Mouse (Mus musculus) Patski (cell line): ENCODE data around the gene Tamm41. TPM values are rescaled to one million over a fixed set of nuclear protein-coding genes. Genes with fewer than 3 reads are reported as not detected.

Experiments used
- ATAC-seq: fragments of 100-300 bp; one replicate; pipeline ENCODE4 v1.8.0; 2021
- CTCF ChIA-PET: fragments of 350-600 bp; sonication (Branson Sonifier 250); formaldehyde crosslinking; loops from one replicate; lab custom pipeline; 2022; ENCODE audit warnings: inconsistent platforms; lab: Charles Lee
- POLR2A ChIA-PET: fragments of 350-600 bp; sonication (Branson Sonifier 250); formaldehyde crosslinking; loops from one replicate; lab custom pipeline; 2022; ENCODE audit warnings: antibody characterized with exemption, inconsistent platforms; lab: Charles Lee
- DNase-seq: peaks from one replicate; pipeline ENCODE4 v3.0.0-alpha.2; 2011; ENCODE audit warnings: low read depth, low spot score
- H3K27me3 ChIP-seq: fragments of 371-371 bp; one replicate; pipeline ENCODE4 v1.5.1; 2021
- CTCF ChIP-seq: fragments of 100-300 bp; IDR thresholded peaks from one replicate; pipeline ENCODE4 v1.5.1; 2021
- in situ Hi-C: fragments of 300-500 bp; cut with MboI; formaldehyde crosslinking; loops from 3 replicates; pipeline ENCODE4 v1.11.1; 2018; ENCODE audit warnings: low pct_unique_long_range_greater_than_20kb, mixed read lengths
- polyA plus RNA-seq: library from polyadenylated mRNA; unstranded; gene quantifications from one replicate; pipeline ENCODE4 v1.2.3, GENCODE M21; 2021

Gene Tamm41
- polyA plus RNA-seq, 1 experiment from 2014 or later, result 26.3 TPM

DNA sequence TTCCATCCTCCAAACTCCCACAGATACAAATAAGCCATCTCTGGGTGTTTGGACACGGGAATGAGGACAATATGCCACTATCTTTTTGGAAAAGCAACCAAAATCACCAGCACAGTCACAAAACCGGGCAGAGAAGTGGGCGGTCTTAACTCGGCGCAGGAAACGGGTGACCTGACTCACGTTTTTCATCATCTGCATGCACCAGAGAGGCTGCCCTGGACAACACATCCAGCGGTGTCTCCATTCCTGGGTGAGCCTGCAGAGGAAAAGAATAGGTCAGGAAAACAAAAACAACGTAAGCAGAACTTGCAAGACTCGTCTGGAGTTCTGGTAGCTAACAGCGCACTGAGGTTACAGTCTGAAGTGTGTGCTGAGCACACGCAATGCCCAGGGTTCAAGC, 79.9 kb downstream of the Tamm41 start:
- no peak for TF ChIP-seq CTCF
- no peaks in the 10 kb centered on the region for H3K27me3 ChIP-seq
- in situ Hi-C loops, result no loop called here
- POLR2A ChIA-PET, result no interaction called here
- CTCF ChIA-PET, result no interaction called here
- DNase-seq (no peak), ATAC-seq (no peak)

DNA sequence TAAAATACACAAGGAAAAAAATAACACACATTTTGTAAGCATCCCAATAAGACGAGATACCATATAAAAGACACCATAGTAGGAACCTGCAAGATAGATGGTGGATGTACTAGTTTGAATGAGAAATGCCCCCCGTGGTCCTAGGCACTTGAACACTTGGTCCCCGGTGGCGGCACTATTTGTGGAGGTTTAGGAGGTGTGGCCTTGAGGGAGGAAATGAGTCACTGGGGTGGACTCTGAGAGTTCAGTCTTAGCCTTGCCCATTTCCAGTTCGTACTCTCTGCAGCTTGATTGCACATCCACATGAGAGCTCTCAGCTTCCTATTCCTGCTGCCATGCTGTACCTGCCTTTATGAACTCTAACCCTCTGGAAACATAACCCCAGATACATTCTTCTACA, 83.2 kb downstream of the Tamm41 start:
- in situ Hi-C loops, result no loop called here
- H3K27me3 ChIP-seq, result no peaks in the 10 kb centered on the region
- no peak for TF ChIP-seq CTCF
- ChIA-PET POLR2A (no interaction called here), CTCF (interaction anchor here (1.0 kb wide), 1 partner anchor 16 kb away, joined by 3 read pairs; the partner anchor contains the start of gene Vgll4)
- ATAC-seq (no peak), DNase-seq (no peak)

Other genes with a start within 250 kb of the Tamm41 start
- 98.0 TPM for gene Vgll4, start 67.9 kb downstream of the Tamm41 start, polyA plus RNA-seq
- gene Syn2, start 97.0 kb upstream of the Tamm41 start, polyA plus RNA-seq, result 0.23 TPM
- gene Gm17482, start 189.5 kb upstream of the Tamm41 start, polyA plus RNA-seq, result not detected
- 0.08 TPM for gene Timp4, start 214.3 kb upstream of the Tamm41 start, polyA plus RNA-seq